Mouse (Mus musculus) retina, postnatal 1 day (tissue): ENCODE data around the gene Zfp335.

Experiments
- DNase-seq: peaks from one replicate; pipeline ENCODE4 v3.0.0-alpha.2; 2012

Zfp335 gene

GRCm38 (mm10) chr2:164924100-164924857 lies 12.7 kb upstream of the Zfp335 start:
- peak; percentile 90 for DNase-seq

GRCm38 (mm10) chr2:164923291-164923690 lies 11.7 kb upstream of the Zfp335 start:
- DNase-seq, result peak; percentile 86

GRCm38 (mm10) chr2:164921984-164922383 lies 10.4 kb upstream of the Zfp335 start:
- DNase-seq, result peak; percentile 53

GRCm38 (mm10) chr2:164918325-164918724 lies 6.8 kb upstream of the Zfp335 start:
- DNase-seq, result peak; percentile 66

- DNase-seq, result no peak
These were observed 5.8 kb upstream of the Zfp335 start for GRCm38 (mm10) chr2:164917371-164917770.

GRCm38 (mm10) chr2:164916820-164917219 lies 5.3 kb upstream of the Zfp335 start:
- no peak for DNase-seq

- no peak for DNase-seq
These were observed 1.9 kb upstream of the Zfp335 start for GRCm38 (mm10) chr2:164913428-164913786.

GRCm38 (mm10) chr2:164912749-164913427 lies 1.3 kb upstream of the Zfp335 start:
- DNase-seq, result no peak

- DNase-seq, result no peak
These were observed 594 bp upstream of the Zfp335 start for GRCm38 (mm10) chr2:164912151-164912550.

GRCm38 (mm10) chr2:164910360-164911061 lies 1.0 kb downstream of the Zfp335 start:
- no peak for DNase-seq

GRCm38 (mm10) chr2:164909542-164909941 lies 2.0 kb downstream of the Zfp335 start:
- DNase-seq, result peak; percentile 73

GRCm38 (mm10) chr2:164909100-164909499 lies 2.5 kb downstream of the Zfp335 start:
- no peak for DNase-seq

- no peak for DNase-seq
These were observed 3.5 kb downstream of the Zfp335 start for GRCm38 (mm10) chr2:164908011-164908410.

GRCm38 (mm10) chr2:164907511-164907910 lies 4.0 kb downstream of the Zfp335 start:
- no peak for DNase-seq

GRCm38 (mm10) chr2:164906071-164906470 lies 5.5 kb downstream of the Zfp335 start:
- DNase-seq, result no peak

GRCm38 (mm10) chr2:164903496-164903895 lies 8.1 kb downstream of the Zfp335 start:
- DNase-seq, result no peak

- DNase-seq, result no peak
These were observed 10.2 kb downstream of the Zfp335 start for GRCm38 (mm10) chr2:164901380-164901779.

- DNase-seq, result no peak
These were observed 11.7 kb downstream of the Zfp335 start for GRCm38 (mm10) chr2:164899723-164900459.

GRCm38 (mm10) chr2:164899034-164899433 lies 12.5 kb downstream of the Zfp335 start:
- DNase-seq, result no peak

GRCm38 (mm10) chr2:164898008-164898407 lies 13.5 kb downstream of the Zfp335 start:
- no peak for DNase-seq

GRCm38 (mm10) chr2:164895885-164896284 lies 15.7 kb downstream of the Zfp335 start:
- no peak for DNase-seq

GRCm38 (mm10) chr2:164894644-164895043 lies 16.9 kb downstream of the Zfp335 start:
- DNase-seq, result no peak

GRCm38 (mm10) chr2:164894048-164894447 lies 17.5 kb downstream of the Zfp335 start:
- DNase-seq, result no peak
